21 mouse cellular contexts compared by ENCODE assay signal in the genomic region with DNA sequence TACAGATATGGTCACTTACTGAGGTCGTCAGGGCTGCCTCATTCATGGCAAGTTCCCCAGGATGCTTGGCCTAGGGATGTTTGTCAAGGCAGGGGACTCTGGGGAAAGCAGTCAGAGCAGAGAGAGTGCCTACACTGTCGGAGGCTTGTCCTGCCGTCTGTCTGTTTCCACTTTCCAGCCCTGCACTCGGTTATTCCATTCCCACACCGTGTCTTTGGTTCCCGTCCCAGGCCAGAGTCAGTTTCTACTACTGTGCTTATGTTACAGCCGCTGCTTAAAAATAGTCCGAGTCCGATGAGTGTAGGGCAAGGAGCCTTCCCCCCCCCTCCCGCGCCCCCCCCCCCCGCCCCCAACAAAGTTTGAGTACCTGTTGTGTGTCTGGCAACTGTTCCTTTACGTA. TPM values are rescaled to one million over a fixed set of nuclear protein-coding genes. Genes with fewer than 3 reads are reported as not detected.
DNase-seq lines count a peak whose midpoint lies in the region; TF ChIP-seq lines count a peak whose summit lies in the region.
"Had no signal": no experiment of that assay in that cellular context is flagged by ENCODE, and none has a peak within 500 bp of the region (broad histone marks: within the 10 kb centered on the region; RNA-seq: fewer than 3 reads in every experiment).

No protein-coding gene starts in this region.

- H3K4me1 ChIP-seq in heart, embryonic 10.5 days = peaks cover 83% of the 10 kb centered on the region
- H3K4me1 ChIP-seq in E14TG2a.4 (replicated peaks; ENCODE audit: low read depth, low read length) = peaks cover 97% of the 10 kb centered on the region
- H3K4me1 ChIP-seq: forebrain, embryonic 13.5 days had no signal

- WGBS in heart, embryonic 10.5 days = 47% methylated on average over 13 of the region's 13 CpGs

- H3K27ac ChIP-seq in heart, embryonic 10.5 days = peak overlapping the region; percentile 36; the same call in 1 of the 2 replicates
- H3K27ac ChIP-seq: forebrain, embryonic 10.5 days; forebrain, embryonic 13.5 days; hindbrain, embryonic 14.5 days; hindbrain, postnatal 0 days had no signal

- TF ChIP-seq CTCF in E14TG2a.4 (conservative IDR thresholded peaks at IDR 0.05; ENCODE audit: low read length) = no peak

- no peak for DNase-seq in heart, embryonic 10.5 days (ENCODE audit: low spot score)
- DNase-seq in heart, adult 8-10 months (ENCODE audit: low spot score) = no peak
- peak; percentile 37 to 46 for DNase-seq in gastrocnemius, adult 8-10 months (ENCODE audit: low spot score in 2 of 2)
- no peak for DNase-seq in cerebellum, postnatal 25 days
- no peak for DNase-seq in thymus, postnatal 25 days
- DNase-seq: adrenal gland, adult 8-10 months; adrenal gland, postnatal 25 days; B cell, adult 2 months; cerebellum, adult 11-12 months; cerebellum, adult 8-10 months; cerebellum, postnatal 10 days; heart, postnatal 14 days; heart, postnatal 4 days; kidney, adult 18-20 months; kidney, adult 9 months had no signal

- no peak overlapping the region for H3K4me3 ChIP-seq in heart, embryonic 10.5 days
- peak overlapping the region; percentile 41; the same call in 1 of the 2 replicates for H3K4me3 ChIP-seq in E14TG2a.4 (replicated peaks; ENCODE audit: low read length)
- H3K4me3 ChIP-seq: forebrain, embryonic 10.5 days; forebrain, embryonic 13.5 days had no signal

- no peaks in the 10 kb centered on the region for H3K9me3 ChIP-seq in heart, embryonic 10.5 days
- H3K9me3 ChIP-seq in E14TG2a.4 (ENCODE audit: low read length) = no peaks in the 10 kb centered on the region
- H3K9me3 ChIP-seq: forebrain, embryonic 13.5 days had no signal

- no peaks in the 10 kb centered on the region for H3K27me3 ChIP-seq in heart, embryonic 10.5 days (ENCODE audit: insufficient read depth, poor library complexity, severe bottlenecking)
- no peaks in the 10 kb centered on the region for H3K27me3 ChIP-seq in E14TG2a.4 (ENCODE audit: insufficient read depth, low read length)
- H3K27me3 ChIP-seq: CH12.LX; forebrain, embryonic 13.5 days had no signal

- H3K36me3 ChIP-seq in heart, embryonic 10.5 days = peaks cover 20% of the 10 kb centered on the region
- H3K36me3 ChIP-seq in E14TG2a.4 (ENCODE audit: insufficient read depth, low read length) = peaks cover 46% of the 10 kb centered on the region

RNA-seq across cellular contexts. Expression of a gene that starts 11.1 kb away (rescaled TPM):
- 14.6 and 16.0 TPM in 2 replicates for polyA plus RNA-seq in heart, embryonic 10.5 days (2016; fragmentation: Nextera tagmentation; extraction: Ambion mirVana)
- total RNA-seq in heart, adult 8-10 months (2022) = 10 to 100 TPM; 23.3 to 28.6 (median 24.9) TPM
- total RNA-seq in gastrocnemius, adult 8-10 months (2022) = 100 to 1,000 TPM; 102 to 119 (median 108) TPM

Comparison
In these comparisons a context has a peak if more than half of its experiments do, and no peak if none do; other contexts are left out.
1. DNase-seq: peak in gastrocnemius, adult 8-10 months (2 of 2); none in heart, embryonic 10.5 days (single experiment), heart, adult 8-10 months (single experiment), cerebellum, postnatal 25 days (0 of 2) and thymus, postnatal 25 days (single experiment).